Mouse (Mus musculus) kidney, adult 2 months (tissue): ENCODE measurements around the gene Car1. TPM values are rescaled to one million over a fixed set of nuclear protein-coding genes. Genes with fewer than 3 reads are reported as not detected.
"Not testable (repeated sequence)": the region's sequence is repeated elsewhere in the genome, so short reads cannot be mapped to it uniquely, and the experiment has no call there.

Experiments
- DNase-seq: peaks from one replicate; pipeline ENCODE4 v3.0.0; 2021
- H3K27ac ChIP-seq: fragments of 200-500 bp; 2 replicates; pipeline ENCODE4 v1.5.1; 2012; ENCODE audit warnings: low read depth, low read length, control low read depth, inconsistent platforms; ENCODE audit not compliant: insufficient read depth
- H3K27me3 ChIP-seq: fragments of 200-500 bp; replicated peaks from 2 replicates; pipeline ENCODE4 v1.6.1; 2012; ENCODE audit warnings: mild to moderate bottlenecking, moderate library complexity, low read length, inconsistent platforms; ENCODE audit not compliant: control insufficient read depth, insufficient read depth
- H3K36me3 ChIP-seq: fragments of 200-500 bp; 2 replicates; pipeline ENCODE4 v1.6.1; 2012; ENCODE audit warnings: mild to moderate bottlenecking, moderate library complexity, low read length, inconsistent platforms; ENCODE audit not compliant: control insufficient read depth, insufficient read depth
- H3K4me1 ChIP-seq: fragments of 200-500 bp; 2 replicates; pipeline ENCODE4 v1.6.1; 2011; ENCODE audit warnings: low read length; ENCODE audit not compliant: control insufficient read depth, insufficient read depth
- H3K4me3 ChIP-seq: fragments of 200-500 bp; 2 replicates; pipeline ENCODE4 v1.5.1; 2011; ENCODE audit warnings: mild to moderate bottlenecking, low read depth, low read length, control low read depth; ENCODE audit not compliant: insufficient read depth
- CTCF ChIP-seq: fragments of 200-500 bp; conservative IDR thresholded peaks from 2 replicates; pipeline ENCODE4 v1.5.1; 2011; ENCODE audit warnings: low read depth, mild to moderate bottlenecking, control low read depth, low read length, moderate library complexity, mixed read lengths; ENCODE audit not compliant: insufficient read depth, insufficient read length
- POLR2A ChIP-seq: fragments of 200-500 bp; IDR thresholded peaks from one replicate; pipeline ENCODE4 v1.6.1; 2011; ENCODE audit warnings: low read depth, low read length, control low read depth
- WGBS: fragments of 180-500 bp; shearing (Covaris S2); methylation state at CpG from one replicate; pipeline ENCODE4 v1.1.7; 2018; 5-methylcytosine and 5-hydroxymethylcytosine counted together
- polyA plus RNA-seq: library from polyadenylated mRNA; depleted of rRNA; stranded (reverse); fragments of >200 nt; gene quantifications from 2 replicates; pipeline ENCODE4 v1.2.3, GENCODE M21; 2012; rRNA removed

Car1 gene
- polyA plus RNA-seq, 1 experiment, result 0.19 TPM

GRCm38 (mm10) chr3:14755716-14756115 is 52.5 kb downstream of the Car1 start:
- TF ChIP-seq POLR2A, result no peak
- TF ChIP-seq CTCF, result no peak
- Histone ChIP-seq H3K27ac (no peak overlapping the region), H3K4me3 (no peak overlapping the region), H3K36me3 (no peaks in the 10 kb centered on the region), H3K27me3 (no peaks in the 10 kb centered on the region), H3K4me1 (no peaks in the 10 kb centered on the region)
- 96% methylated on average over 1 of the region's 1 CpGs for WGBS
- peak; percentile 4 for DNase-seq

GRCm38 (mm10) chr3:14746041-14746440 is 62.1 kb downstream of the Car1 start:
- H3K27ac ChIP-seq, result no peak overlapping the region
- H3K4me1 ChIP-seq, result no peaks in the 10 kb centered on the region
- no peak for TF ChIP-seq CTCF
- no peak for TF ChIP-seq POLR2A
- no peaks in the 10 kb centered on the region for H3K36me3 ChIP-seq
- no peaks in the 10 kb centered on the region for H3K27me3 ChIP-seq
- 80% methylated on average over 3 of the region's 3 CpGs for WGBS
- no peak for DNase-seq
- no peak overlapping the region for H3K4me3 ChIP-seq

- no peak for TF ChIP-seq POLR2A
- no peak for TF ChIP-seq CTCF
- DNase-seq, result no peak
- Histone ChIP-seq H3K27ac (no peak overlapping the region), H3K27me3 (no peaks in the 10 kb centered on the region), H3K4me1 (no peaks in the 10 kb centered on the region), H3K36me3 (no peaks in the 10 kb centered on the region), H3K4me3 (no peak overlapping the region)
- WGBS, result 37% methylated on average over 2 of the region's 2 CpGs
Measured at GRCm38 (mm10) chr3:14738261-14738660, 69.9 kb downstream of the Car1 start.

DNA sequence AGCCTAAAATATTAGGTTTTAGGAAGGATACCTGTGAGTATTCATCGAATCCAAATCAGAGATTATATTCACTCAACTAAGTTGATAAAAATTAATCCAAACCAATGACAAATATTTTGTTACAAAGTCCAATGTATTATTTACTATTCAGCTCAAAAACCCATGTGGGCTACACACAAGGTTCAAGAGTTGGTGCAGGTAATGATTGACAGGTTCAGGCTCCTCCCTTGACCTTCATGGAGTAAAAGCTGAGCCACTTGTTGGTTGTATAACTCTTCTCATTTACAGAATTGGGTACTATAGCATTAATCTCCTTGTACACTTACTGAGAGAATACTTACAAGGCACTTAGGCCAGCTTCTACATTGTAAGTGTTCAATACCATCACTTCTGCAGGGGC is 80.7 kb downstream of the Car1 start:
- not testable (repeated sequence) for H3K4me1 ChIP-seq, H3K4me3 ChIP-seq, H3K27me3 ChIP-seq, H3K27ac ChIP-seq, H3K36me3 ChIP-seq
- DNase-seq, result peak; percentile 68
- 60% methylated on average over 1 of the region's 1 CpGs for WGBS

- H3K4me1 ChIP-seq, H3K4me3 ChIP-seq, H3K36me3 ChIP-seq, DNase-seq, H3K27ac ChIP-seq, H3K27me3 ChIP-seq: not testable (repeated sequence)
Measured at GRCm38 (mm10) chr3:14725462-14725861, 82.7 kb downstream of the Car1 start.

Other genes with a start within 250 kb of the Car1 start
- 5.5 and 14.3 TPM in 2 replicates for gene 1810022K09Rik, start 197.1 kb downstream of the Car1 start, polyA plus RNA-seq
- gene Car13, start 166.6 kb downstream of the Car1 start, polyA plus RNA-seq, result 2.3 and 3.2 TPM in 2 replicates
- 359 and 491 TPM in 2 replicates for gene Car3, start 55.1 kb upstream of the Car1 start, polyA plus RNA-seq
- 1,535 and 1,611 TPM in 2 replicates for gene Car2, start 77.9 kb upstream of the Car1 start, polyA plus RNA-seq